Mouse (Mus musculus) stomach, embryonic 16.5 days (tissue): ENCODE results near the gene Ccdc141. TPM values are rescaled to one million over a fixed set of nuclear protein-coding genes. Genes with fewer than 3 reads are reported as not detected.

Experiments
- ATAC-seq: fragments of 200-750 bp; cut with Nextera tagmentation; 2 replicates; pipeline ENCODE4 v1.8.0; 2017; ENCODE audit warnings: moderate number of reproducible peaks, moderate TSS enrichment; ENCODE audit not compliant: insufficient read depth, low FRiP score
- H3K27ac ChIP-seq: fragments of 300-500 bp; sonication (generic); 2 replicates; pipeline ENCODE4 v1.5.1; 2014; ENCODE audit warnings: low read length
- H3K27me3 ChIP-seq: fragments of 300-500 bp; sonication (generic); 2 replicates; pipeline ENCODE4 v1.6.1; 2014; ENCODE audit warnings: low read length, control low read depth, mixed read lengths; ENCODE audit not compliant: control insufficient read depth, insufficient read depth
- H3K36me3 ChIP-seq: fragments of 300-500 bp; sonication (generic); 2 replicates; pipeline ENCODE4 v1.6.1; 2014; ENCODE audit warnings: low read length; ENCODE audit not compliant: control insufficient read depth, insufficient read depth
- H3K4me1 ChIP-seq: fragments of 300-500 bp; sonication (generic); 2 replicates; pipeline ENCODE4 v1.6.1; 2014; ENCODE audit warnings: low read length, control low read depth, mixed read lengths; ENCODE audit not compliant: control insufficient read depth, insufficient read depth
- H3K4me2 ChIP-seq: fragments of 300-500 bp; sonication (generic); 2 replicates; pipeline ENCODE4 v1.6.1; 2014; ENCODE audit warnings: low read depth, low read length, mixed read lengths
- H3K4me3 ChIP-seq: fragments of 300-500 bp; sonication (generic); replicated peaks from 2 replicates; pipeline ENCODE4 v1.5.1; 2014; ENCODE audit warnings: mild to moderate bottlenecking, low read length
- H3K9ac ChIP-seq: fragments of 300-500 bp; sonication (generic); 2 replicates; pipeline ENCODE4 v1.6.1; 2014; ENCODE audit warnings: low read length
- H3K9me3 ChIP-seq: fragments of 300-500 bp; sonication (generic); replicated peaks from 2 replicates; pipeline ENCODE4 v1.6.1; 2016; ENCODE audit warnings: low read length, control low read depth; ENCODE audit not compliant: control insufficient read depth
- WGBS: fragments of 180-500 bp; shearing (Covaris S2); extraction: QIAGEN DNeasy Blood & Tissue Kit; methylation state at CpG from one replicate; pipeline ENCODE4 v1.1.7; 2014; 5-methylcytosine and 5-hydroxymethylcytosine counted together
- polyA plus RNA-seq: library from polyadenylated mRNA; unstranded; fragments of >200 nt; fragmentation: Nextera tagmentation; extraction: Ambion mirVana; gene quantifications from 2 replicates; pipeline ENCODE4 v1.2.1, GENCODE M21; 2015

Gene Ccdc141
- polyA plus RNA-seq, 1 experiment from 2014 or later, result 12.9 TPM

DNA sequence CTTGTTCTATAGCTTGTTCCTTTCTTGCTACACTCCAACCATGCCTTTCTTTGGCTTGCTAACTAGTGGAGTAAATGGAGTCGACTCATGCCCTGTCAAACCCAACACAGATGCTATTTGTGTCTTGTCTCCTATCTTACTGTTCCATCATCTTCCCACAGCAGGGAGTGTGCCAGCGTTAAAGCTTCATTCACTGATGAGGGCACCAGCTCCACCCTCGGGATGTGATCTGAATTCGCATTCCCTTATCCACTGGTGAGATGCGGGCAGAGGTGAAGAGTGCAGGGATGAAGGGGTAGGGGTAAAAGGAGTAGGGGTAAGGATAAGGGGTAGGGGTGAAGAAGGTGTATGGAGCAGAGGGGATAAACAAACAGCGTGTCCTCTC, 12.6 kb upstream of the Ccdc141 start:
- H3K4me1 ChIP-seq, result peaks cover 4% of the 10 kb centered on the region
- no peak overlapping the region for H3K4me3 ChIP-seq
- no peak for ATAC-seq
- H3K36me3 ChIP-seq, result no peaks in the 10 kb centered on the region
- 76% methylated on average over 6 of the region's 6 CpGs for WGBS
- H3K9me3 ChIP-seq, result 0 out of 2 replicates have a peak, but pooled peaks cover 4% of the 10 kb centered on the region
- H3K4me2 ChIP-seq, result no peak overlapping the region
- H3K9ac ChIP-seq, result no peak overlapping the region
- H3K27me3 ChIP-seq, result no peaks in the 10 kb centered on the region
- no peak overlapping the region for H3K27ac ChIP-seq

DNA sequence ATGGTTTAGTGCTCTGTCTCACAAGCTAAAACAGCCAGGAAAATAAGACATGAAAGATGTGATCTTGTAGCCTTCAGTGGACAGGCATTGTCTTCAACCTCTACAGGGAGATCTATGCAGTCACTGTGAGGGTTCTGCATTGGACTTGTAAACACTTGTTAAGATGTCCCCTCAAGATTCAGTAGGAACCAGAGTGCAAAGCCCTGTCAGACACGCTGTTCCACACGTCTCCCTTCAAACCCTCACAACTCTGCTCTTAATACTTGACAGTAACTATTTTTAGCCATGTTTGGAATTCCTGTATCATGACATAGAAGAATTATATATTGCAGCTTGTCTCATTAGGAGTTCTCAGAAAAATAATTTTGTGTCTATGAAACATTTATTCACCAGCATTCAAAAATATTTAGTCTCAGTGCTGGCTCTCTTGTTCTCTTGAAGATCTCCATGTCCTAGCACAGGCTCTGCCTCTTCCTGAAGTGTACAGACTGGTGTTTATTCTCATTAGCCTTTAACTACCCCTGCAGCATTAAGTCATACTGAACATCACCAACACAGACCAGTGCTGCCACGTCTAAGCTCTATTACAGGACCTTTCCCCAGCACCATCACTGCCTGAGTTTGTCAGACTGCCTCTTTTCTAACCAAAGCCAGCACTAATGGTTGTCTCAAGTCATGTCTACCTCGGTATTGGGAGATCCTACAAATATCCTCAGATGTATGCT, 12.0 kb upstream of the Ccdc141 start:
- whole genome bisulfite sequencing, result 47% methylated on average over 4 of the region's 4 CpGs
- peak overlapping the region; percentile 6; the same call in 1 of the 2 replicates for H3K27ac ChIP-seq

DNA sequence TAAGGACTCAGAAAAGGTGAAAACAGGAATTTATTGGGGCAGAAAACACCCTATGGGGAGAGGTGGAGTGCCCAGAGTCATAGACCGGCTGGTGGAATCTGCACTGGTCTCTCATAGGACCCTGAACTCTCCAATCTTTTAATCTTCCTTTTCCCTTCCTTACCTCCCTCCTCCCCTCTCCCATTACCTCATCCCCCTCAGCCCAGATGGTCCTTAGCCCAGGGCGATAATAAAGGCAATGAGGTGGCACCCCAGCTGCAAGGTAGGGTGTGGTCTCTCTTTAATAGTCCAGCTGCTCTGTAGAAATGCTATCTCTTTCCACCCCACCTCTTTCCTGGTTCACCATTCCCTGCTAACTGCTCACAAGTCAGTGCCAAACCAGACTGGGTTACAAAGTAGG, 7.0 kb upstream of the Ccdc141 start:
- no peaks in the 10 kb centered on the region for H3K27me3 ChIP-seq
- no peak overlapping the region for H3K4me3 ChIP-seq
- 66% methylated on average over 2 of the region's 2 CpGs for WGBS
- no peak overlapping the region for H3K4me2 ChIP-seq
- H3K27ac ChIP-seq, result 0 out of 2 replicates have a peak overlapping the region, but pooled peaks have one; percentile 18
- no peaks in the 10 kb centered on the region for H3K36me3 ChIP-seq
- no peak overlapping the region for H3K9ac ChIP-seq
- H3K9me3 ChIP-seq, result 0 out of 2 replicates have a peak, but pooled peaks cover 4% of the 10 kb centered on the region
- peaks cover 23% of the 10 kb centered on the region for H3K4me1 ChIP-seq
- no peak for ATAC-seq

More for the DNA sequence above, 12.0 kb upstream of the Ccdc141 start:
- Histone ChIP-seq H3K4me3 (no peak overlapping the region), H3K9me3 (0 out of 2 replicates have a peak, but pooled peaks cover 4% of the 10 kb centered on the region), H3K27me3 (no peaks in the 10 kb centered on the region), H3K36me3 (no peaks in the 10 kb centered on the region), H3K4me1 (peaks cover 6% of the 10 kb centered on the region), H3K9ac (no peak overlapping the region), H3K4me2 (no peak overlapping the region)
- no peak for ATAC-seq

- H3K27me3 ChIP-seq, result no peaks in the 10 kb centered on the region
- peak overlapping the region; percentile 27 for H3K4me2 ChIP-seq
- no peaks in the 10 kb centered on the region for H3K36me3 ChIP-seq
- peak overlapping the region; percentile 75 for H3K27ac ChIP-seq
- WGBS, result 38% methylated on average over 10 of the region's 10 CpGs
- no peak overlapping the region for H3K9ac ChIP-seq
- ATAC-seq, result peak; percentile 84
- H3K9me3 ChIP-seq, result 0 out of 2 replicates have a peak, but pooled peaks cover 4% of the 10 kb centered on the region
- no peak overlapping the region for H3K4me3 ChIP-seq
- peaks cover 28% of the 10 kb centered on the region for H3K4me1 ChIP-seq
Measured at GRCm38 (mm10) chr2:77176413-77176812, 6.0 kb upstream of the Ccdc141 start.

GRCm38 (mm10) chr2:77175411-77175810, 5.0 kb upstream of the Ccdc141 start:
- no peak overlapping the region for H3K27ac ChIP-seq
- H3K27me3 ChIP-seq, result no peaks in the 10 kb centered on the region
- no peak overlapping the region for H3K4me2 ChIP-seq
- H3K4me3 ChIP-seq, result no peak overlapping the region
- no peak overlapping the region for H3K9ac ChIP-seq
- no peaks in the 10 kb centered on the region for H3K36me3 ChIP-seq
- 0 out of 2 replicates have a peak, but pooled peaks cover 4% of the 10 kb centered on the region for H3K9me3 ChIP-seq
- ATAC-seq, result no peak
- H3K4me1 ChIP-seq, result peaks cover 32% of the 10 kb centered on the region
- WGBS, result 51% methylated on average over 7 of the region's 7 CpGs

GRCm38 (mm10) chr2:77174313-77174712, 3.9 kb upstream of the Ccdc141 start:
- Histone ChIP-seq H3K4me2 (no peak overlapping the region), H3K9me3 (no peaks in the 10 kb centered on the region), H3K27ac (no peak overlapping the region), H3K4me3 (no peak overlapping the region), H3K9ac (no peak overlapping the region), H3K27me3 (no peaks in the 10 kb centered on the region), H3K4me1 (peaks cover 37% of the 10 kb centered on the region), H3K36me3 (no peaks in the 10 kb centered on the region)
- no peak for ATAC-seq
- 58% methylated on average over 2 of the region's 2 CpGs for WGBS

DNA sequence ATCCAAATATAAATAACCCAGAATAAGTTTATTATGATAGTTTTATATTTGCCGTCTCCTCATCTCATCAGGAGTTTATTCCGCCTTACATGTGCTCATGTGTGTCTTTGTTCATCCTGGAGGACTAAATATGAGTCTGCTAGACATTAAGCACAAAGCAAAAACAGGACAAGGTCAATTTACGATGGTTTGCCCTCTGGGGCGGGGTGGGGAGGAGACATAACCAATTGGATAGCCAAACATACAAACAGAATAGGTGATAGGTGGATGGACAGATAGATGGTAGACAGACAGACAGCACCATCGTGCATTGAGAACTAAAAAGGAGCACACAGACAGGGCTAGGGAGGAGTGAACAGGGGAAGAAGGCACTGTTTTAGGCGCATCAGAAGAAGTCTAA, 3.4 kb upstream of the Ccdc141 start:
- peaks cover 39% of the 10 kb centered on the region for H3K4me1 ChIP-seq
- no peak overlapping the region for H3K4me3 ChIP-seq

DNA sequence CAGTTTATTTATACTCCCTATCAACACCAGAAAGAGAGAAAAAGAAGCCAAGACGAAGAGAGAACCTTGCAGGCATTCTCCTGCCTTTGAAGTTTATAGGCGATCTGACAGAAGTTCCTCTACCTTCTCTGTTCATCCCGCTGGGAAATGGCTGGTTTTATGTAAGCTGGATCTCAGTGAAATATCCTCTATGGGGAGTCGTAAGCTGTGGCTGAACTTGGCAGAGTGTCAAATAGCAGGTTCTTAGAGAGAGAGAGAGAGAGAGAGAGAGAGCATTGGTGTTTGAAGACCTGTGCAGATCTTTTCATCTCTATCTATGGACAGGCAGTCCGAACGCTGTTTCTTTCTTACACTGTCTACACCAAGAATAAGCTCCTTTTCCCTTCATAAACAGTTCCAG, 2.9 kb upstream of the Ccdc141 start:
- no peaks in the 10 kb centered on the region for H3K27me3 ChIP-seq
- no peaks in the 10 kb centered on the region for H3K9me3 ChIP-seq
- 56% methylated on average over 6 of the region's 6 CpGs for WGBS
- no peak overlapping the region for H3K4me2 ChIP-seq
- H3K4me3 ChIP-seq, result no peak overlapping the region
- H3K27ac ChIP-seq, result no peak overlapping the region; the same call in 1 of the 2 replicates
- no peaks in the 10 kb centered on the region for H3K36me3 ChIP-seq
- ATAC-seq, result no peak
- H3K4me1 ChIP-seq, result peaks cover 39% of the 10 kb centered on the region
- H3K9ac ChIP-seq, result no peak overlapping the region

More for the DNA sequence above, 3.4 kb upstream of the Ccdc141 start:
- no peak overlapping the region for H3K27ac ChIP-seq
- H3K4me2 ChIP-seq, result no peak overlapping the region
- H3K9me3 ChIP-seq, result no peaks in the 10 kb centered on the region
- H3K27me3 ChIP-seq, result no peaks in the 10 kb centered on the region
- no peak overlapping the region for H3K9ac ChIP-seq
- H3K36me3 ChIP-seq, result no peaks in the 10 kb centered on the region
- 85% methylated on average over 6 of the region's 6 CpGs for WGBS
- ATAC-seq, result no peak

DNA sequence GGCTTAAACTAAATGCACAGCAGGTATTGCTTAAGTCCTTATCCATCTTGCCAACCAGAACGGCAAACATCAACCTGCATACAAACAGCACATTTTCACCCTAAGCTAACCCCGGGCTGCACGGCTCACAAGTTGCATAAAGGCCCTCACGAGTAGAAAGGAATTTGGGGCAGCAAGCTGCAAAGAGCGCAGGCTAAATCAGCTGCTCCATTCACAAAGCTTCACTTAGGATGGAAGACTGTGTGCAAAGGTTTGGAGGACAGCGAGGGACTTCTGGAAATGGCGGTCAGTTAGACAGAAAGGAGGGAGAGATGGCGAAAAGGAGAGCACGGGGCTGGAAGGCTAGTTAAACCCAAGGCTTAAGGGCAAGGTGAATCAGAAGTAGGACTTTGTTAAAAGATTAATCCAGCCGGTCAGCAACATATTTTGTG, 1.8 kb upstream of the Ccdc141 start:
- ATAC-seq, result no peak
- Histone ChIP-seq H3K4me1 (peaks cover 36% of the 10 kb centered on the region), H3K9me3 (no peaks in the 10 kb centered on the region), H3K4me3 (no peak overlapping the region), H3K9ac (peak overlapping the region; percentile 43), H3K27me3 (no peaks in the 10 kb centered on the region), H3K36me3 (no peaks in the 10 kb centered on the region), H3K4me2 (peak overlapping the region; percentile 53), H3K27ac (peak overlapping the region; percentile 75)
- 43% methylated on average over 10 of the region's 10 CpGs for WGBS
